Mouse (Mus musculus): ENCODE results near the gene Lipe. TPM values are rescaled to one million over a fixed set of nuclear protein-coding genes. Genes with fewer than 3 reads are reported as not detected.
A peak's percentile ranks its signal among the peaks of the same experiment; 100 is the strongest.

Gene Lipe
- polyA plus RNA-seq, 1 experiment from 2014 or later, result 21.4 TPM

GRCm38 (mm10) chr7:25435546-25435851, 37.0 kb upstream of the Lipe start:
- ATAC-seq (no peak), DNase-seq (ENCODE audit: low spot score) (no peak)
- Histone ChIP-seq H3K27ac (ENCODE audit: low read length) (peak overlapping the region; percentile 82), H3K27me3 (replicated peaks; ENCODE audit: insufficient read depth, low read length) (no peaks in the 10 kb centered on the region), H3K4me3 (ENCODE audit: low read depth, low read length) (no peak overlapping the region), H3K9me3 (ENCODE audit: low read length) (no peaks in the 10 kb centered on the region), H3K4me1 (ENCODE audit: insufficient read depth, low read depth, low read length) (peaks cover 31% of the 10 kb centered on the region; the same call in 1 of the 2 replicates), H3K4me2 (replicated peaks; ENCODE audit: low read depth, low read length) (no peak overlapping the region), H3K36me3 (ENCODE audit: insufficient read depth, low read length) (no peaks in the 10 kb centered on the region), H3K9ac (replicated peaks; ENCODE audit: low read depth) (no peak overlapping the region)
- 81% methylated on average over 2 of the region's 2 CpGs for WGBS
- no peak for TF ChIP-seq CTCF (IDR thresholded peaks at IDR 0.05)
- no peak for TF ChIP-seq EP300 (IDR thresholded peaks at IDR 0.05)

GRCm38 (mm10) chr7:25434654-25435545, 36.4 kb upstream of the Lipe start:
- Histone ChIP-seq H3K9ac (replicated peaks; ENCODE audit: low read depth) (no peak overlapping the region), H3K4me2 (replicated peaks; ENCODE audit: low read depth, low read length) (no peak overlapping the region; the same call in 1 of the 2 replicates), H3K4me1 (ENCODE audit: insufficient read depth, low read depth, low read length) (peaks cover 28% of the 10 kb centered on the region; the same call in 1 of the 2 replicates), H3K27me3 (replicated peaks; ENCODE audit: insufficient read depth, low read length) (no peaks in the 10 kb centered on the region), H3K36me3 (ENCODE audit: insufficient read depth, low read length) (no peaks in the 10 kb centered on the region), H3K27ac (ENCODE audit: low read length) (peak overlapping the region; percentile 82), H3K9me3 (ENCODE audit: low read length) (no peaks in the 10 kb centered on the region), H3K4me3 (ENCODE audit: low read depth, low read length) (no peak overlapping the region)
- ATAC-seq, result 0 out of 2 replicates have a peak, but pooled peaks have one; percentile 14
- 77% methylated on average over 10 of the region's 10 CpGs for WGBS
- peak; percentile 68 for DNase-seq (ENCODE audit: low spot score)
- TF ChIP-seq EP300 (IDR thresholded peaks at IDR 0.05), result peak; percentile 57
- TF ChIP-seq CTCF (IDR thresholded peaks at IDR 0.05), result no peak

GRCm38 (mm10) chr7:25433781-25434560, 35.5 kb upstream of the Lipe start:
- Histone ChIP-seq H3K9me3 (ENCODE audit: low read length) (no peaks in the 10 kb centered on the region), H3K36me3 (ENCODE audit: insufficient read depth, low read length) (no peaks in the 10 kb centered on the region), H3K4me2 (replicated peaks; ENCODE audit: low read depth, low read length) (no peak overlapping the region), H3K4me3 (ENCODE audit: low read depth, low read length) (no peak overlapping the region), H3K4me1 (ENCODE audit: insufficient read depth, low read depth, low read length) (peaks cover 19% of the 10 kb centered on the region; the same call in 1 of the 2 replicates), H3K9ac (replicated peaks; ENCODE audit: low read depth) (no peak overlapping the region), H3K27ac (ENCODE audit: low read length) (peak overlapping the region; percentile 82), H3K27me3 (replicated peaks; ENCODE audit: insufficient read depth, low read length) (no peaks in the 10 kb centered on the region)
- 83% methylated on average over 9 of the region's 9 CpGs for WGBS
- ATAC-seq (no peak), DNase-seq (ENCODE audit: low spot score) (no peak)
- TF ChIP-seq CTCF (IDR thresholded peaks at IDR 0.05) (no peak), EP300 (IDR thresholded peaks at IDR 0.05) (no peak)

GRCm38 (mm10) chr7:25433007-25433541, 34.6 kb upstream of the Lipe start:
- 12% methylated on average over 5 of the region's 5 CpGs for WGBS
- peak; percentile 79 for DNase-seq (ENCODE audit: low spot score)

GRCm38 (mm10) chr7:25432381-25432780, 33.9 kb upstream of the Lipe start:
- TF ChIP-seq EP300 (IDR thresholded peaks at IDR 0.05) (no peak), CTCF (IDR thresholded peaks at IDR 0.05) (no peak)
- H3K4me3 ChIP-seq (ENCODE audit: low read depth, low read length), result no peak overlapping the region
- WGBS, result 87% methylated on average over 6 of the region's 6 CpGs
- no peaks in the 10 kb centered on the region for H3K27me3 ChIP-seq (replicated peaks; ENCODE audit: insufficient read depth, low read length)
- no peaks in the 10 kb centered on the region for H3K9me3 ChIP-seq (ENCODE audit: low read length)
- DNase-seq (ENCODE audit: low spot score), result no peak
- peak overlapping the region; percentile 82 for H3K27ac ChIP-seq (ENCODE audit: low read length)
- no peak overlapping the region for H3K4me2 ChIP-seq (replicated peaks; ENCODE audit: low read depth, low read length)
- no peak overlapping the region for H3K9ac ChIP-seq (replicated peaks; ENCODE audit: low read depth)
- H3K36me3 ChIP-seq (ENCODE audit: insufficient read depth, low read length), result no peaks in the 10 kb centered on the region
- no peak for ATAC-seq
- peaks cover 19% of the 10 kb centered on the region; the same call in 1 of the 2 replicates for H3K4me1 ChIP-seq (ENCODE audit: insufficient read depth, low read depth, low read length)

More at GRCm38 (mm10) chr7:25433007-25433541, 34.6 kb upstream of the Lipe start:
- Histone ChIP-seq H3K9me3 (ENCODE audit: low read length) (no peaks in the 10 kb centered on the region), H3K36me3 (ENCODE audit: insufficient read depth, low read length) (no peaks in the 10 kb centered on the region), H3K27ac (ENCODE audit: low read length) (peak overlapping the region; percentile 82), H3K4me3 (ENCODE audit: low read depth, low read length) (no peak overlapping the region), H3K4me2 (replicated peaks; ENCODE audit: low read depth, low read length) (no peak overlapping the region), H3K9ac (replicated peaks; ENCODE audit: low read depth) (no peak overlapping the region), H3K27me3 (replicated peaks; ENCODE audit: insufficient read depth, low read length) (no peaks in the 10 kb centered on the region), H3K4me1 (ENCODE audit: insufficient read depth, low read depth, low read length) (peaks cover 19% of the 10 kb centered on the region; the same call in 1 of the 2 replicates)
- TF ChIP-seq EP300 (IDR thresholded peaks at IDR 0.05), result peak; percentile 77
- no peak for TF ChIP-seq CTCF (IDR thresholded peaks at IDR 0.05)
- peak; percentile 77 for ATAC-seq

Data from lung, postnatal 0 days (tissue).